Mouse (Mus musculus) liver, adult 2 months (tissue): ENCODE measurements around the gene Rundc3a.

Experiments used
- CTCF ChIP-seq: fragments of 200-500 bp; IDR thresholded peaks from 2 replicates; pipeline ENCODE4 v1.5.1; 2011; ENCODE audit warnings: low read depth, low read length, control low read depth
- POLR2A ChIP-seq: fragments of 200-500 bp; IDR thresholded peaks from 2 replicates; pipeline ENCODE4 v1.6.1; 2011; ENCODE audit warnings: low read length, control low read depth; ENCODE audit not compliant: insufficient read depth; ENCODE audit errors: extremely low read depth

DNA sequence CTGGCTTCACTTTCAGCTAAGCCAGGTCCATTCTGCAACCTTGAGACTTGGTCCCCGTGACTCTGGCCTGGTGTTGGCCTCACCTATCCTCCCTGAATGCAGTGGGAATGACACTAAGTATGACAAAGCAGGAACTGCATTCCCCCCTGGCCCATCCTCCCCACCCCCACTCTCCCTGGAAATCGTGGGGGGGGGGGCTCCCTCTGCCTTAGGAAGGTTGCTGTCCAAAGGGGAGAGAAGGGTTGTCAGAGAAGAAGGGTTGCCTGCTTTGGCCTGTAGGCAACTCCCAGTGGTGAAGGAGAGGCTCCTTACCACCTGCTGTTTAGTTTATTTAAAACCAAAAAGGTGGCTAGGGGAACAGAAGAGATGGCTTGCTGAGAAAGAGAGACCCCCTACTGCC, 19.6 kb upstream of the Rundc3a start:
- TF ChIP-seq CTCF (no peak), POLR2A (no peak)
